Mouse (Mus musculus): ENCODE results near the gene Olfr1192-ps1.
"Not testable (repeated sequence)": the region's sequence is repeated elsewhere in the genome, so short reads cannot be mapped to it uniquely, and the experiment has no call there.

DNA sequence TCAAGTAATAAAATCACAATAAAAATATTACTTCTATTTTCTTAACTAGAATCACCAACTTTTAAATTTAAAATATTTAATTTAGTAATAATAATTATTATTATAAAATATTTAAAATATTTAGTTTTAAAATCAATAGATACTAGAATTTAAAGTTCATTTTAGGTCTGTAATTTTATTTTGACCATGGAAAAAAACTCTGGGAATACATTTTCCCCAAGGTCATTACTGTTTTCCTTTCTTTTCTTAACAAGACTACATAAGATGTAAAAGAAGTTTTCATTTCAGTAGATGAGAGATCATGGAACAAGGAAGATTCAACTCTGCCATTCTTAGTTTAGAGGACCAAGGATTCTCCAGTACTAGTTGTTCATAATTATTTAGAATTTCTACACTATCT, 27.0 kb downstream of the Olfr1192-ps1 start, which contains the start of gene Olfr1193:
- TF ChIP-seq CTCF (IDR thresholded peaks at IDR 0.05; ENCODE audit: borderline replicate concordance, insufficient read depth, low read length); POLR2A (IDR thresholded peaks at IDR 0.05; ENCODE audit: low read depth, low read length): not testable (repeated sequence)

Measured in embryonic fibroblast, embryonic 13.5 days (primary cell).